Mouse (Mus musculus) MEL (cell line): ENCODE measurements at regions not wholly inside any gene's neighbourhood (a gene's known extent, or its start where the extent isn't known, plus 50 kb on each side); places are given as distances from the start of the nearest gene placed in this dataset.

ENCODE experiments used
- DNase-seq: peaks from one replicate; pipeline ENCODE4 v3.0.0; 2011; ENCODE audit warnings: low read depth, low spot score
- H3K27ac ChIP-seq: 2 replicates; pipeline ENCODE4 v1.5.1; 2012; ENCODE audit warnings: low read depth, mild to moderate bottlenecking, control low read depth, low read length, moderate library complexity; ENCODE audit not compliant: control insufficient read depth
- H3K27me3 ChIP-seq, 2 experiments: fragments of 150-350 bp in 1 of 2; sonication (generic) in 1 of 2; 2 replicates each; pipeline ENCODE4 v1.6.1; 2012; ENCODE audit warnings: low read length in 2 of 2, mild to moderate bottlenecking in 2 of 2, improper control_type of control experiment in 1 of 2, moderate library complexity in 1 of 2; ENCODE audit not compliant: insufficient read depth in 2 of 2, control insufficient read depth in 1 of 2
- H3K36me3 ChIP-seq, 2 experiments: 2 replicates each; pipeline ENCODE4 v1.6.1; 2012 to 2014; ENCODE audit warnings: low read length in 2 of 2, improper control_type of control experiment in 1 of 2, inconsistent platforms in 1 of 2, mild to moderate bottlenecking in 1 of 2; ENCODE audit not compliant: insufficient read depth in 2 of 2, control insufficient read depth in 1 of 2
- H3K4me1 ChIP-seq, 2 experiments: fragments of 150-350 bp in 1 of 2; sonication (generic) in 1 of 2; 2 replicates each; pipeline ENCODE4 v1.6.1; 2012; ENCODE audit warnings: low read length in 2 of 2, improper control_type of control experiment in 1 of 2, mild to moderate bottlenecking in 1 of 2; ENCODE audit not compliant: insufficient read depth in 2 of 2, control insufficient read depth in 1 of 2
- H3K4me3 ChIP-seq, 2 experiments: fragments of 150-350 bp in 1 of 2; sonication (generic) in 1 of 2; 2 replicates each; pipeline ENCODE4 v1.5.1; 2012; ENCODE audit warnings: low read depth in 2 of 2, low read length in 2 of 2, mild to moderate bottlenecking in 2 of 2, moderate library complexity in 2 of 2, control low read depth in 1 of 2, improper control_type of control experiment in 1 of 2; ENCODE audit not compliant: control insufficient read depth in 1 of 2, insufficient read depth in 1 of 2
- H3K79me2 ChIP-seq: 2 replicates; pipeline ENCODE4 v1.6.1; 2012; ENCODE audit warnings: mild to moderate bottlenecking, low read length, moderate library complexity; ENCODE audit not compliant: control insufficient read depth, poor library complexity, insufficient read depth
- H3K9ac ChIP-seq: 2 replicates; pipeline ENCODE4 v1.6.1; 2012; ENCODE audit warnings: low read depth, mild to moderate bottlenecking, control low read depth, low read length, moderate library complexity; ENCODE audit not compliant: control insufficient read depth, poor library complexity, severe bottlenecking
- H3K9me3 ChIP-seq: fragments of 150-350 bp; sonication (generic); replicated peaks from 2 replicates; pipeline ENCODE4 v1.6.1; 2012; ENCODE audit warnings: mild to moderate bottlenecking, low read length, improper control_type of control experiment, moderate library complexity; ENCODE audit not compliant: insufficient read depth
- CHD2 ChIP-seq: IDR thresholded peaks from 2 replicates; pipeline ENCODE4 v1.6.1; 2011; ENCODE audit warnings: low read length, improper control_type of control experiment
- CTCF ChIP-seq, 3 experiments: IDR thresholded peaks in 2 of 3; conservative IDR thresholded peaks in 1 of 3; 2 replicates each; pipeline ENCODE4 v1.5.1; 2011 to 2012; ENCODE audit warnings: low read length in 3 of 3, low read depth in 2 of 3, mild to moderate bottlenecking in 2 of 3, improper control_type of control experiment in 1 of 3, inconsistent platforms in 1 of 3, mixed read lengths in 1 of 3, moderate library complexity in 1 of 3; ENCODE audit not compliant: control insufficient read depth in 1 of 3, insufficient read depth in 1 of 3, poor library complexity in 1 of 3, severe bottlenecking in 1 of 3
- HCFC1 ChIP-seq: IDR thresholded peaks from 2 replicates; pipeline ENCODE4 v1.6.1; 2012; ENCODE audit warnings: low read depth, mild to moderate bottlenecking, inconsistent platforms, low read length, improper control_type of control experiment, moderate library complexity
- MYB ChIP-seq: IDR thresholded peaks from 2 replicates; pipeline ENCODE4 v1.6.1; 2011; ENCODE audit warnings: mild to moderate bottlenecking, low read depth, low read length, improper control_type of control experiment
- NRF1 ChIP-seq: IDR thresholded peaks from 2 replicates; pipeline ENCODE4 v1.6.1; 2014; ENCODE audit warnings: low read depth, mild to moderate bottlenecking, inconsistent platforms, low read length, improper control_type of control experiment, moderate library complexity; ENCODE audit not compliant: poor library complexity, insufficient read depth, severe bottlenecking
- POLR2A ChIP-seq, 2 experiments: IDR thresholded peaks; 2 replicates each; pipeline ENCODE4 v1.6.1; 2011 to 2012; ENCODE audit warnings: low read length in 2 of 2, mild to moderate bottlenecking in 2 of 2, control low read depth in 1 of 2, improper control_type of control experiment in 1 of 2, low read depth in 1 of 2, moderate library complexity in 1 of 2; ENCODE audit not compliant: control insufficient read depth in 1 of 2, insufficient read depth in 1 of 2, poor library complexity in 1 of 2
- POLR2AphosphoS2 ChIP-seq: IDR thresholded peaks from 2 replicates; pipeline ENCODE4 v1.6.1; 2011; ENCODE audit warnings: low read length, improper control_type of control experiment
- POLR2AphosphoS5 ChIP-seq: IDR thresholded peaks from 2 replicates; pipeline ENCODE4 v1.6.1; 2012; ENCODE audit warnings: low read depth, borderline replicate concordance, mild to moderate bottlenecking, inconsistent platforms, low read length, moderate library complexity, mixed read lengths
- RAD21 ChIP-seq: IDR thresholded peaks from 2 replicates; pipeline ENCODE4 v1.6.1; 2011; ENCODE audit warnings: mild to moderate bottlenecking, low read depth, low read length, improper control_type of control experiment
- TAL1 ChIP-seq: IDR thresholded peaks from 2 replicates; pipeline ENCODE4 v1.6.1; 2012; ENCODE audit warnings: mild to moderate bottlenecking, inconsistent platforms, low read length, moderate library complexity, mixed read lengths
- TBP ChIP-seq: IDR thresholded peaks from 2 replicates; pipeline ENCODE4 v1.8.0; 2011; ENCODE audit warnings: low read depth, low read length, improper control_type of control experiment
- UBTF ChIP-seq: IDR thresholded peaks from 2 replicates; pipeline ENCODE4 v1.6.1; 2012; ENCODE audit warnings: low read depth, mild to moderate bottlenecking, inconsistent platforms, low read length, improper control_type of control experiment, moderate library complexity, borderline replicate concordance; ENCODE audit not compliant: insufficient read depth
- USF1 ChIP-seq: IDR thresholded peaks from 2 replicates; pipeline ENCODE4 v1.6.1; 2014; ENCODE audit warnings: low read depth, mild to moderate bottlenecking, inconsistent platforms, low read length, improper control_type of control experiment, moderate library complexity
- ZC3H11A ChIP-seq: IDR thresholded peaks from 2 replicates; pipeline ENCODE4 v1.6.1; 2012; ENCODE audit warnings: low read depth, mild to moderate bottlenecking, inconsistent platforms, low read length, improper control_type of control experiment

DNA sequence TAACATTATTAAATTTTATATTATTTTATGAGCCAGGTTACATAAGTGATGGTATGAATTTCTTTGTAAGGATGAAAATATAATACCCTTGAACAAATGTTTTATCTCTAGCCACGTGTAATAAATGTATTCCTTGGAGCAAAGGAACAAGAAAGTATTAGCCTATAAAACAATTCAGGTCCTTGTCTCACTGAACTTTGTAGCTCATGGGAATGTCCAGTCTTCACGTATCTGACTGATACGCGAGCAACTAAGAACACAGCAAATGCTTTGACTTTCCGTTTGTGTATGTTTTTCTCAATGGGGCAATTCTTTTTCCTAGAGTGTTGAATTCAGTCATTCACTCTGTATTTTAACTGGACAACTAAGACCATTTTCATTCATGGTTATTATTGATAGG, 216.9 kb upstream of the Mettl25 start:
- no peak for DNase-seq
- H3K9me3 ChIP-seq = no peaks in the 10 kb centered on the region

GRCm38 (mm10) chr10:106038497-106038896, 197.3 kb upstream of the Mettl25 start:
- no peak overlapping the region for H3K4me3 ChIP-seq
- no peaks in the 10 kb centered on the region for H3K36me3 ChIP-seq
- H3K9ac ChIP-seq = no peak overlapping the region
- no peak overlapping the region for H3K27ac ChIP-seq
- DNase-seq = no peak
- no peaks in the 10 kb centered on the region for H3K9me3 ChIP-seq
- TF ChIP-seq RAD21 = no peak
- no peak for TF ChIP-seq TBP
- H3K79me2 ChIP-seq = no peaks in the 10 kb centered on the region
- H3K27me3 ChIP-seq = no peaks in the 10 kb centered on the region
- no peaks in the 10 kb centered on the region for H3K4me1 ChIP-seq

More for the DNA sequence above, 216.9 kb upstream of the Mettl25 start:
- TF ChIP-seq UBTF (no peak), RAD21 (no peak)
- Histone ChIP-seq H3K4me1 (no peaks in the 10 kb centered on the region), H3K79me2 (no peaks in the 10 kb centered on the region), H3K36me3 (no peaks in the 10 kb centered on the region), H3K27me3 (no peaks in the 10 kb centered on the region), H3K9ac (no peak overlapping the region), H3K4me3 (no peak overlapping the region), H3K27ac (no peak overlapping the region)

DNA sequence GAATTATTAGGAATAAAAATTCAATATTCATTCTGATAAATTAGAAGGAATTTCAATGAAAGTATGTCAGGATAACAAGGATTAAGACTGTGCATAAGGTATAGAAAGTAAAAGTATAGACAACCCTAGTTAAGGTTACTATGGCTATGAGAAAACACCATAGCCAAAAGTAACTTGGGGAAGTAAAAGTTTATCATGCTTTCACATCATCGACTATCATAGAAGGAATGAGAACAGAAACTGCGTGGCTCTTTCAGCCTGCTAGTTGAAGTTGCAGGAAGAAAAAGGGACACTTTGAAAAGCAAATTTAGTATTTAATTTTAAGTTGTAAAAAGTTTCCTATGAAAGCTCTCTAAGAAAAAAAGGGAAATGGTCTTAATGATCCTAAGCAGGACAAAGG, 196.9 kb upstream of the Mettl25 start:
- no peak overlapping the region for H3K27ac ChIP-seq
- H3K27me3 ChIP-seq = no peaks in the 10 kb centered on the region
- no peak for DNase-seq
- no peak for TF ChIP-seq POLR2AphosphoS2
- TF ChIP-seq POLR2A (IDR thresholded peaks at IDR 0.05; ENCODE audit: control insufficient read depth in 1 of 2, insufficient read depth in 1 of 2, low read depth in 1 of 2, low read length in 2 of 2, poor library complexity in 1 of 2) = no peak
- TF ChIP-seq TAL1 = no peak
- TF ChIP-seq NRF1 = no peak
- TF ChIP-seq UBTF = no peak
- TF ChIP-seq MYB = no peak
- TF ChIP-seq ZC3H11A = no peak
- TF ChIP-seq CHD2 = no peak
- TF ChIP-seq RAD21 = no peak
- no peak for TF ChIP-seq HCFC1
- no peak for TF ChIP-seq POLR2AphosphoS5
- TF ChIP-seq CTCF (IDR thresholded peaks at IDR 0.05 in 2 of 3, conservative IDR thresholded peaks at IDR 0.05 in 1 of 3; ENCODE audit: control insufficient read depth in 1 of 3, insufficient read depth in 1 of 3, low read depth in 2 of 3, low read length in 3 of 3, poor library complexity in 1 of 3, severe bottlenecking in 1 of 3) = no peak
- TF ChIP-seq USF1 = no peak
- TF ChIP-seq, all 39 proteins: peak for 0
- H3K36me3 ChIP-seq = no peaks in the 10 kb centered on the region
- no peak overlapping the region for H3K4me3 ChIP-seq
- no peak overlapping the region for H3K9ac ChIP-seq
- H3K9me3 ChIP-seq = no peaks in the 10 kb centered on the region
- no peaks in the 10 kb centered on the region for H3K79me2 ChIP-seq
- no peaks in the 10 kb centered on the region for H3K4me1 ChIP-seq
